Mouse (Mus musculus) myocyte (in vitro differentiated cells): Measurements from ENCODE around the gene Ms4a18.

ENCODE experiments used
- CEBPB ChIP-seq: IDR thresholded peaks from 2 replicates; pipeline ENCODE4 v1.6.1; 2011; ENCODE audit warnings: mild to moderate bottlenecking, moderate library complexity; ENCODE audit not compliant: poor library complexity, insufficient read depth, severe bottlenecking
- E2F4 ChIP-seq: IDR thresholded peaks from one replicate; pipeline ENCODE4 v1.6.1; 2011; ENCODE audit warnings: mild to moderate bottlenecking, control low read depth, moderate library complexity; ENCODE audit not compliant: insufficient read depth
- MAX ChIP-seq: IDR thresholded peaks from one replicate; pipeline ENCODE4 v1.6.1; 2011; ENCODE audit warnings: low read depth, mild to moderate bottlenecking, control low read depth
- MYOD1 ChIP-seq, 3 experiments: IDR thresholded peaks; one replicate each; pipeline ENCODE4 v1.6.1; 2011; ENCODE audit warnings: control low read depth in 2 of 3, low read depth in 2 of 3, mild to moderate bottlenecking in 2 of 3, moderate library complexity in 1 of 3; ENCODE audit not compliant: insufficient read length in 2 of 3, control insufficient read depth in 1 of 3
- MYOG ChIP-seq, 3 experiments: IDR thresholded peaks; one replicate each; pipeline ENCODE4 v1.6.1; 2011; ENCODE audit warnings: control low read depth in 2 of 3, low read depth in 2 of 3, mild to moderate bottlenecking in 2 of 3; ENCODE audit not compliant: insufficient read length in 2 of 3, control insufficient read depth in 1 of 3, insufficient read depth in 1 of 3
- POLR2A ChIP-seq: IDR thresholded peaks from one replicate; pipeline ENCODE4 v1.6.1; 2011; ENCODE audit warnings: low read depth, mild to moderate bottlenecking, control low read depth, moderate library complexity; ENCODE audit not compliant: insufficient read length
- POLR2AphosphoS2 ChIP-seq: IDR thresholded peaks from one replicate; pipeline ENCODE4 v1.6.1; 2011; ENCODE audit warnings: low read depth, control low read depth; ENCODE audit not compliant: insufficient read length
- REST ChIP-seq: IDR thresholded peaks from one replicate; pipeline ENCODE4 v1.6.1; 2011; ENCODE audit warnings: mild to moderate bottlenecking, control low read depth, moderate library complexity; ENCODE audit not compliant: insufficient read depth, insufficient read length
- SRF ChIP-seq: IDR thresholded peaks from one replicate; pipeline ENCODE4 v1.6.1; 2011; ENCODE audit warnings: low read depth; ENCODE audit not compliant: control insufficient read depth, insufficient read length
- TCF3 ChIP-seq: IDR thresholded peaks from one replicate; pipeline ENCODE4 v1.6.1; 2011; ENCODE audit warnings: low read depth, control low read depth; ENCODE audit not compliant: insufficient read length
- USF1 ChIP-seq: IDR thresholded peaks from one replicate; pipeline ENCODE4 v1.6.1; 2011; ENCODE audit warnings: low read depth, mild to moderate bottlenecking, control low read depth, moderate library complexity

DNA sequence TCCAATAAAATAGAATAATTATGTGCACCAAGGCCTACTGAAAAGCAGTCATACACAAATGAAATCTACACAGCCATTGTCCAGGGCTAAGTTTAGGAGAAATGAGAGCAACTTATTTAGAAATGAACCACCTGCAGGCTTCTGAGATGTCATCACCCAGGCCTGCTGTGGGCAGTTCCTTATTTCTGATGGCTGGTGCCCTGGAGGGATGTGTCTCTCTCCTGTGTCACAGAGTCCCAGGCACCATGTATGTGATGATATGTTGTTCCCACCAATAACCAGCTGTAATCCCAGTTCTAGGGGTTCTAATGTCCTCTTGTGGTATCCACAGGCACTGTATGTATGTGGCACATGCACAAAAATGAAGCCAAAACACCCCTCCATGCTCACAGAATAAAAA is 42.1 kb upstream of the Ms4a18 start:
- no peak for TF ChIP-seq MAX
- no peak for TF ChIP-seq POLR2A
- no peak for TF ChIP-seq USF1
- TF ChIP-seq E2F4 = no peak
- no peak for TF ChIP-seq TCF3
- no peak for TF ChIP-seq MYOG (IDR thresholded peaks at IDR 0.05; ENCODE audit: control insufficient read depth in 1 of 3, insufficient read depth in 1 of 3, insufficient read length in 2 of 3, low read depth in 2 of 3)
- TF ChIP-seq SRF = no peak
- no peak for TF ChIP-seq CEBPB
- no peak for TF ChIP-seq POLR2AphosphoS2
- no peak for TF ChIP-seq REST
- TF ChIP-seq MYOD1 (IDR thresholded peaks at IDR 0.05; ENCODE audit: control insufficient read depth in 1 of 3, insufficient read length in 2 of 3, low read depth in 2 of 3) = no peak
